Mouse (Mus musculus) embryo, embryonic 11.5 days (tissue): ENCODE measurements around the gene Hoxd10.

Source experiments
- DNase-seq: peaks from one replicate; pipeline ENCODE4 v3.0.0-alpha.2; 2012; ENCODE audit warnings: low read depth, low spot score

Hoxd10 gene

GRCm38 (mm10) chr2:74666411-74666810, 25.3 kb upstream of the Hoxd10 start:
- no peak for DNase-seq

- no peak for DNase-seq
Observed at GRCm38 (mm10) chr2:74667191-74667841, 24.4 kb upstream of the Hoxd10 start.

GRCm38 (mm10) chr2:74667842-74668357, 23.8 kb upstream of the Hoxd10 start, which contains the start of gene Hoxd13:
Gene Hoxd13, plus strand, starts transcription at chr2:74668310.
- DNase-seq, result no peak

- DNase-seq, result no peak
Observed at GRCm38 (mm10) chr2:74668370-74669229, 23.1 kb upstream of the Hoxd10 start.

GRCm38 (mm10) chr2:74669230-74669578, 22.5 kb upstream of the Hoxd10 start:
- DNase-seq, result no peak

GRCm38 (mm10) chr2:74669650-74670235, 22.0 kb upstream of the Hoxd10 start:
- DNase-seq, result no peak

DNA sequence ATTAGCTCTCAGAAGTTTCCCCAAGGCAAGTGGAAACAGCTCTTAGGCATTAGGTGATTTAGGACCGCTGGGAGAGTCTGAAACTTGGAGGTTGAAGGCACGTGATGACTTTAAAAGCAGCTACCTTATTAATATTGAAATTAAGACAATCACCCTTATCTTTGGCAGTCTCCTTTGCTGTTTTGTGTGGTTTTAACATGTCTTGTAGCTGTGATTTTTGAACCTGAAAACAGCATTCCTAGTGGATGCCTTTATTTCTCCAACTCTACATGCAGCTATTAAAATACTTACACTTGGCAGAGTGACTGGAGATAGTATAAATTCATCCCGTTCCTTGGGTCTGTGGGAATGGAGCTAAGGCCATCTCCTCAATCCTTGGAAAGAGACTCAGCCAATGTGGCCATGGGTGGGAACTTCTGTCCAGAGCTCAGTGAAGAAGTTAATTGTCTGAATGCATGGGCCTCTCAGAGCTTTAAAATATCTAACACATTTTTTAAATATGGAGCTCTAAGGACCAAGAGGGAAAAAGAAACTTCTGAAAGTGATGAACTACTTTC, 21.0 kb upstream of the Hoxd10 start:
- no peak for DNase-seq

GRCm38 (mm10) chr2:74671847-74672246, 19.9 kb upstream of the Hoxd10 start:
- no peak for DNase-seq

- DNase-seq, result peak; percentile 78
Observed at GRCm38 (mm10) chr2:74672481-74673362, 19.0 kb upstream of the Hoxd10 start.

DNA sequence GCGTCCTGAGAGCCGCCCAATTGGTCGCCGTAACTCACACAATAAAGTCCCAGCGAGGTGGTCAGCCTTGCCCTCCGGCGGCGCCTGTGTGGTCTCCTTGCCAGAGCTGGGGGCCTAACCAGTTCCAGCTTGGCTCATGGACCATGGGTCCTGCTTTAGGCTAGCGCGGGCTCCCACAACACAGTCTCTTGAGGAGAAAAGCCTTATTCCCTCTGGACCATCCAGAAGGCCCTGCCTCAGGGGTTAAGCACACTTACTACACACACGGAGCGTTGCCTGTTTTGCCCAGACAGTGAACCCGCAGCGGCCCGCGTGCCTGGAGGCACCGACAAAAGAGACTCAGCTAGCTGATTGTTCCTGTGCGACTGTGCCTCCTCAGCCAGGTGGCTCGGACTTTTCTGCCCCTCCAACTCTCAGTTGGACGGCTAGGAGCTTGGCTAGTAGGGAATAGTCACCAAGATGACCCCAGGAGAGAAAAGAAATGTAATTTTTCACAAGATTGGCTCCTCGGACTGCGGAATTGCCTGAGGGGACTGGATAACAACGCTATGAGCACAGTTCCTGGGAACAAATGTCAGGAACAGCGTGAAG, 17.8 kb upstream of the Hoxd10 start:
- DNase-seq, result no peak

GRCm38 (mm10) chr2:74674881-74675665, 16.7 kb upstream of the Hoxd10 start, which contains the start of gene Hoxd12:
Gene Hoxd12, plus strand, starts transcription at chr2:74675013.
- no peak for DNase-seq

GRCm38 (mm10) chr2:74675666-74676282, 15.9 kb upstream of the Hoxd10 start:
- DNase-seq, result no peak

DNA sequence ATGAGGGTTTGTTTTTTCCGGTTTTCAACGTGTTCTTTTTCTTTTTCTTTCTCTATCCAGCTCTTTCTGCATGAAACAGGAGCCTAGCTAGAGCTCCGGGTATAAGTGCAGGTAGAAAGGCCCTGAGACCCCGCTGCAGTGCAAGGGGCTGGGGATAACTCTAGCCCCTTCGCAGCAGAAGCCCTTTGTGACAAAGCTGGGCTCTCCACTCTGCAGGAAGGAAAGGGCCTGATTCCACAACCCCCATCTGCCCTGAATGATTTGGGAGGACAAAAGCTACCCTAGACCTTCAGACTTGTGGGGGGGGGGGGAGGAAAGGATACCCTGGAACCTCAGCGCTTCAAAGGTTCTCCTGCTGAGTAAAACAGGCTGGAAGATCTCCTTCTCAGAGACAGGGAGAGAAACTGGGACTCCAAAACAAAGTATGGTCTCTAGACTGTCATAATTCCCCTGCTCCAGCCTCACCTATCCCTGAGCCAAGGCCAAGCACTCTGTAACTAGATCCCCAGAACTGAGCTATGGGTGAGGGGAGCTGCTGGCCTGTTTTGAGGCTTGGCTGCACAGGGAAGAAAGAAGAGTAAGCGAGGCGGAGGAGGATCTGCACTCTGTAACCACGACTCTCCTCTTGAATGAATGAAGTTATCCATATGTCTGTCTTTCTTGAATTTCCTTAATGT, 15.2 kb upstream of the Hoxd10 start:
- no peak for DNase-seq

- DNase-seq, result no peak
Observed at GRCm38 (mm10) chr2:74677106-74677505, 14.6 kb upstream of the Hoxd10 start.

DNA sequence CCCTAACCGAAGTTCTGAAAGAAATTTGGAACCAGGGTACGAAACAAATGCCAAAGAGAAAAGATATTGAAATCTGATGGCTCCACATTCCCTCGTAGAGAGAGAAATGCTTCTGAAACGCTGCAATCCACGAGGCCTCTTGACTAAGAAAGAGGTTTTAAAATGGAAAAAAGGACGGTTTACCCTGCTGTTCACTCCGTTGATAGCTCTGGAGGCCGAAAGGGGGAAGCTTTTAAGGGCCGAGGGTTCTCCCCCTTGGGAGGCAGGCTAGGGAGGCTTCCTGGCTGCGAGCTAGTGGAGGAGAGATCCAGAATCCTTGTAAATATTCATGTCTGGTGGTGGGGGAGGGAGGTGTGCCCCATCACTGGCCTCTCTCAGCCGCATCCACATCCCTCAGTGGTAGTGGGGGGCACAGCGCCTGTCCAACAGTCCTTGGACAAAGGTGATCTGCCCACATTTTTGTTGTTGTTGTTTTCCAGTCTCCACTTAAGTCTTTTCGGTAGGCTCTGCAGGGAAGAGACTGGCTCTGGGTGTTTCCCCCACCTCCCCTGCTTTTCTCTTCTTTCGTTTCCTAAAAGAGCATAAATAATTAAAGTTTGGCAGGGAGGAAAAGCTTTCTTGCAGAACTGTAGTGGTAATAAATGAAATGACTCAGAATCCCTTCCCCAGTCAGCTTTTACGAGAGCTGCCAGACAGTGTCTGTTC, 12.7 kb upstream of the Hoxd10 start, which contains the start of gene Hoxd11:
Gene Hoxd11, plus strand, starts transcription at position 667 of the 705 bp plus-strand sequence.
- DNase-seq, result no peak

DNA sequence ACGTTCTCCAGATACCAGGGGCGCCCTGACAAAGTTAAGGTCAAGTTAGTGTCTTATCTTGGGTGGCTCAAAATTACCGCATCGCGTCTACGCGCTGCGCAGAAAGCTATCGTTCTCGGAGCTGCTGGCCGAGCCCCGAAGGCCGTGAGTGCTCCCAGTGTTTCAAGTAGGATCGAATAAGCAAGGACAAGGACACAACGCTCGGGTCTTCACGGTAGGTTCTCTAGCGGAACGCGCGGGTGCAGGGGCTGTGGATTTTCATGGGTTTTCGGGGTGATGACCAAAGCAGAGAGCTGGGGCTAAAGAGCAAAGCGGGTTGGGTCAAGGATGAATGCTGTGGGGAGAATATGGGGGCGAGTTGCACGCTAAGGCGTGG, 12.1 kb upstream of the Hoxd10 start:
- DNase-seq, result no peak

GRCm38 (mm10) chr2:74679980-74680379, 11.7 kb upstream of the Hoxd10 start:
- DNase-seq, result no peak
